Mouse (Mus musculus): ENCODE results near the gene Scd2.
"Not testable (repeated sequence)": the region's sequence is repeated elsewhere in the genome, so short reads cannot be mapped to it uniquely, and the experiment has no call there.

Gene Scd2

DNA sequence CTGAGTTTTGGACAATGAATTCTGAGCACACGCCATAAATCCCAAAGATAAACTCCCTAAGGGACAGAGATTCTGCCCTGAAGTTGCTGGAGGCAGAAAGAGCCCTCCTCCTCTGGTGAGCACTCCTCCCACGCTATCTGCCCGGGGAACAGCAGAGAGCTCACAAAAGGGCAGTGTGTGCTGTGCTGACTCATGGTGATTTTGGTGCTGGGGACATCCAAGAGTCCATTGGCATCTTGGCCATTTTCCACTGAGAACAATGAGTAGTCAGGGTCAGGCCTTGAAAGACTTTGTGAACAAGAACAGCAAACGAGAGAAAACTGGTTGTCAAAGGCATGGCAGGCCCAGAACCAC lies 18.5 kb downstream of the Scd2 start:
- peak; percentile 71 for DNase-seq (ENCODE audit: low read depth, low spot score)

DNA sequence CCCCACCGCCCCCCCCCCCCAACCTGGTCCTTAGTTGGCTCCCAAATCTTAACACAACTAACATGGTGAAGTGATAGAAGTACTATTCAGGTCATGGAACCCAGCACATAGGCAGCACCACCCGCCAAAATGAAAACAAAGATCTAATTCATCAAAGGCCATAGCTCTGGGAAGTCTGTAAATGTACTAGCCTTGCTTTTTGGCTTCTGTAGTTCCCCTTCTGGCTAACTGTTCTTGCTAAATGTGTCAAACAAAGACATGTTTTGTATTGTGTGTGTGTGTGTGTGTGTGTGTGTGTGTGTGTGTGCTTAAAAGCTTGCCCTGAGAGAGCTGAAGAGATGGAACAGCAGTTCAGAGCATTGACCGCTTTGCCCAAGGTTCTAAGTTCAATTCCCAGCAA lies 19.6 kb downstream of the Scd2 start:
- no peak for DNase-seq (ENCODE audit: low read depth, low spot score)

DNA sequence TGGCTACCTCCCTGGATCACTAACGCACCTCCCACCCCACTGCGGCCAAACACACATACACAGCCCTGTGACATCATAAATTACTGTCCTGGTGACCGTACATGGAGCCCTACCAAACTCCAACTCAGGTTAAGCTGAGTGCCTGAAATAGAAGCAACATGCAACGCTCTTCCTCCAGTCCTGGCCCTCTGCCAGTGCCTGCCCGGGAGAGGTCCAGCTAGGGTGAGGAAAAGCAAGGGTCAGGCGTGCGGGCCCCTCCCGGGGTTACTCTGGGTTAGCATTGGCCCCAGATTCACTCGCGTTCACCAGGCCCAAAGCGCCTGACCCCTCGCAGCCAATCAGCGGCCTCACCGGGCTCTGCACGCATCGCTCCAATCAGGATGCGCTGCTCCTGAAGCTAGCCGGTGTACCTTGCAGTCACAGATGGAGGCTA lies 20.9 kb downstream of the Scd2 start:
- peak; percentile 86 for DNase-seq (ENCODE audit: low read depth, low spot score)

DNA sequence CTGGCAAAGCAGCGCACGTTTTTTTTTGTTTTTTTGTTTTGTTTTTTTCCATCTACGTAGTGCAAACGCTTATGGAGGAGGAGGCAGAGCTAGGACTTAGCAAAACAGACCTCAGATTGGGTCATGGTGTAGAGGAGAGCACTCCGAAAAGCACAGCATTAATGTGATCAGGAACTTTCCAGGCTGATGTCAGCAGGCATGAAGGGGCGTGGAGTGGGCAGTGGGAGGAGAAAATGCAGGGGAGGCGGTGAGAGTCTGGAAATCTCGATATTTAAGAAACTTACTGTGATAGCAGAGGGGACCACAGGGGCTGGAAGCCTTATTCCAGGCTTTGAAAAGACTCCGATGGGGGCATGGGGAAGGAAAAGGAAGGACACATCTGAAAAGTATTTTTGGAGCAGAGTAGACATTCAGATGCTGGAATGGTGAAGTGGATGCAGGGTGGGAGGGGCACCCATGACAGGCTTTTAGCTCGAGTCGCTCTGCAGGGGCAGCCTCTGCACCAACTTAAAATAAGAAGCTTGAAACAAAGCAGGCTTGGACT lies 21.5 kb downstream of the Scd2 start:
- no peak for DNase-seq (ENCODE audit: low read depth, low spot score)

DNA sequence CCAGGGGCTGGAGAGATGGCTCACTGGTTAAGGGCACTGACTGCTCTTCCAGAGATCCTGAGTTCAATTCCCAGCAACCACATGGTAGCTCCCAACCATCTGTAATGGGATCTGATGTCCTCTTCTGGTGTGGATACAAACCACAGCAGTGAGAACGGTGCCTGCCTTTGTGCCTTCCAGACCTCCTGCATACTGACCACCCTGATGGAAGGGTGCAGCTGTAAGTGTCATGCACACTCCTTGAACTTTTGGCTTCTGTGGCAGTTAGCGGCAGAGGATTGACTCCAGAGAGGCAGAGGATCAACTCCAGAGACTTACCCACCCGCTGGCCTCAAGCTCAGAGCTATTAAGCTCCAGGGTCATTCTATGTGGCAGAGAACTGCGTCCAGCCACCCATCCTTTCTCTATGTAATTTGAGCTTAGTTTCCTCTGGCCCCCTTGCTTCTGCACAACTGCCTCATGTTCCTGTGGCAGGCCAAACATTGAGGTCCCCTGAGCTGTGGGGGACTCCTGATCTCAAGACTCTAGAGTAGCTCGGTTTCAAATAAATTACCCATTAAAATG lies 23.4 kb downstream of the Scd2 start:
- DNase-seq (ENCODE audit: low read depth, low spot score) = no peak

DNA sequence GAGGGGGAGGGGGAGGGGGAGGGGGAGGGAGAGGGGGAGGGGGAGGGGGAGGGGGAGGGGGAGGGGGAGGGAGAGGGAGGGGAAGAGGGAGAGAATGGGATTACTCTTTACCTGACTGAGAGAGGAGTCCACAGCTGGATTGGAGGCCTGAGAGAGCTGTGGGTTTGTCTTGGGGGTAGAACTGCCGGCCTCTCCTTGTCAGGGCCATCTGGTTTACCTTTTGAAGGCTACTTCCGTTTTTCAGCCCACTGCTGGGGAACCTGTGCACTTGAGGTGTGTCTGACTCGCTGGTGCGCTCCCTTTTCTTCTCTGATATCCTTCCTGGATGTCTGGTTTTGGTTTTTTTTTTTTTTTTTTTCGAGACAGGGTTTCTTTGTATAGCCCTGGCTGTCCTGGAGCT lies 23.9 kb downstream of the Scd2 start:
- no peak for DNase-seq (ENCODE audit: low read depth, low spot score)

DNA sequence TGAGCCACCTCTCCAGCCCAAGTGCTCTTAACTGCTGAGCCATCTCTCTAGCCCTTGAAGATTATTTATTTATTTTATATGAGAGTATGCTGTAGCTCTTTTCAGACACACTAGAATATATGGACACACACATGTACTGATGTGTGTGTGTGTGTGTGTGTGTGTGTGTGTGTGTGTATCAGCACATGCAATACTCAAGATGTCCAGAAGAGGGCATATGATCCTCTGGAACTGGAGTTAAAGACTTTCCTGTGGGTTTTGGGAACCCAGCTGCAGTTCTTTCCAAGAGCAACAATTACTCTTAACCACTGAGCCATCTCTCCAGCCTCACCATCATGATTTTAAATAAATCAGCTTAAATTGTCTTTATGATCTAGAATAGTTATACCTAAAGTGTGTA lies 25.1 kb downstream of the Scd2 start:
- no peak for DNase-seq (ENCODE audit: low read depth, low spot score)

DNA sequence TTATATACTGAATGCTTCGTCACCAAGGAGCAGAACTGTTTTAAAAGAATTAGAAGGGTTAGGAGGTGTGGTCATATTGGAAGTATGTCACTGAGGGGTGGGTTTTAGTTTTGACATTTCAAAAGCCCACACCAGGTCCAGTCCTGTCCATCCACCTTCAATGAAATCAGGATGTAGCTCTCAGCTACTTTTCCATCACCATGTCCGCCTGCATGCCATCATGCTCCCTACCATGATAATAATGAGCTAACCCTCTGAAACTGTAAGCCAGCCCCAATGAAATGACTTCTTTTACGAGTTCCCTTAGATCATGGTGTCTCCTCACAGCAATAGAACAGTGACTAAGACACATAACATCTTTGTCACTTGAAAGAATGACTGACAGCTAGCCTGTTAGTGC lies 26.8 kb downstream of the Scd2 start:
- no peak for DNase-seq (ENCODE audit: low read depth, low spot score)

DNA sequence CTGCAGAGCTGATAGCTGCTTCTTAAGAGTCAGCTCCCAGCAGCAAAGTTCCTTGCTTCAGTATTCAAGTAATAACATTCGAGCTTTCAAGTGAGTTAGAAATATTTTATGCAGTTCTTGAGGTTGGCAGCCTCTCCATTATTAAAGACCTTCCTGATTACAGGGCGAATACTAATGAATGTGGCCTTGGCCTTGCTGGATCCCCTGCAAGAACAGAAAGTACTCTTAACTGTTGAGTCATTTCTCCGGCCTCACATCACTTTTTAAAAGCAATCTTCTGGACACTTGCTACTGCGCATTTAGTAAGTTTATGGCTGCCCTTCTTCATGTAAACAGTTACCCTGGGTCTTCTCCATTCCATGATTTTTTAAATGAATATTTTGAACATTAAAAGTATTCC lies 27.7 kb downstream of the Scd2 start:
- DNase-seq (ENCODE audit: low read depth, low spot score) = no peak

DNA sequence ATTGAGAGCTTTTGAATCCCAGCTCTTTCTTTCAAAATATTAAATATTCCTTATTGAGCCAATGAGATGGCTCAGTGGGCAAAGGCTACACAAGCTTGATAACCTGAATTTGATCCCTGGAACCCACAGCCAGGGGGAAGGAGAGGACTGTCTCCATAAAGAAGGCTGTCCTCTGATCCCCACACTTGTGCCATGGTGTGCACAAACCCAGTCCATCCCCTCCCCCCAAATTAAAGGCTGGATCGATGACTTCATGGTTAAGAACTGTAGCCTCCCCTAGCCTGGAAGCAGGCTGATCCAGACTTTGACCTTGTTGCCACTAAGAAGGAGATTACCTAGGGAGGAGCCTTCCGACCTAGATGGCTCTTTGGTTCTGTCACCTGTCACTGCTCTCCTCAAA lies 28.2 kb downstream of the Scd2 start:
- DNase-seq (ENCODE audit: low read depth, low spot score) = no peak

DNA sequence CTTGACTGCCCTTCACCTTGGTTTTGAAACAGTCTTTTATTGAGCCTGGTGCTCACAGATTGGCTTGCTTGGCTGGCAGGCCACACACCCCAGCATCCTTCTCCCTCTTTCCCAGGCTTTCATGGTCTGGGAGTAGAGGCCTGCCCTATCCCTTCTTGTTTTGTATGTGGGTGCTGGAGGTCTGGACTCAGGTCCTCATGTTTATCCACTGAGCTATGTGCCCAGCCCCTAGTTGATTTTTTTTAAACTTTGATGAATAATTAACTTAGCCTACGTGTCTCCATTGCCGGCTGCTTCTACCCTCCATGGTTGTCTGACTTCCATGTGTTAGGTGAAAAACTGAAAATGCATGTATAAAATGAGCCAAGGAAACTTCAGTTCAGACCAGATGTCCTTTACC lies 36.1 kb downstream of the Scd2 start:
- DNase-seq (ENCODE audit: low read depth, low spot score) = no peak

DNA sequence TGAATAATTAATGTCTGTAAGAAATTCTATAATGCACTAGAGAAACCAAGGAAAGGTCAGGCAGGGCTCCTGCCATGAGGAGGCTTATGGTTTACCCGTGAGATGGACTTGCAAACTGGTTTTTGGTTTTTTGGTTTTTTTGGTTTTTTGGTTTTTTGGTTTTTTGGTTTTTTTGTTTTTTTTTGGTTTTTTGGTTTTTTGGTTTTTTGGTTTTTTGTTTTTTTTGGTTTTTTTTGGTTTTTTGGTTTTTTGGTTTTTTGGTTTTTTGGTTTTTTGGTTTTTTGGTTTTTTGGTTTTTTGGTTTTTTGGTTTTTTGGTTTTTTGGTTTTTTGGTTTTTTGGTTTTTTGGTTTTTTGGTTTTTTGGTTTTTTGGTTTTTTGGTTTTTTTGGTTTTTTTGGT lies 37.7 kb downstream of the Scd2 start:
- DNase-seq (ENCODE audit: low read depth, low spot score) = not testable (repeated sequence)

DNA sequence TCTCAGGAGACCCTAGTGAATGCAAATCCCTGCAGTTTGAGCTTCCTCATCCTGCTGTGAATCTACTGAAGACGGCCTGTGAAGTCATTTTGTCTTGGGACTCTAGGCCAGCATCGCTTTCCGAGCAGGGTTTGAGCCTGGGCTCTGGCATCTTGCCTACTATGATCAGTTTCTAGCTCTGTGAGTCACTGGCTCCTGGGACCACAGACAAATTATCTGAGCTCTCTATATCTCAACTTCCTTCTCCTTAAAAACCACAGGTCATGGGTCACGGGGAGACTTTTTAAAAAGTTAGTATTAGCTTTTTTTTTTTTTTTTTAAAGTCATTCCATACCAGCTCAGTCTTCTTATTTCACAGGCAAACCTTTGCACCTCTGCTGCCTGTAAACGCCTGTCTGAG lies 38.4 kb downstream of the Scd2 start:
- no peak for DNase-seq (ENCODE audit: low read depth, low spot score)

DNA sequence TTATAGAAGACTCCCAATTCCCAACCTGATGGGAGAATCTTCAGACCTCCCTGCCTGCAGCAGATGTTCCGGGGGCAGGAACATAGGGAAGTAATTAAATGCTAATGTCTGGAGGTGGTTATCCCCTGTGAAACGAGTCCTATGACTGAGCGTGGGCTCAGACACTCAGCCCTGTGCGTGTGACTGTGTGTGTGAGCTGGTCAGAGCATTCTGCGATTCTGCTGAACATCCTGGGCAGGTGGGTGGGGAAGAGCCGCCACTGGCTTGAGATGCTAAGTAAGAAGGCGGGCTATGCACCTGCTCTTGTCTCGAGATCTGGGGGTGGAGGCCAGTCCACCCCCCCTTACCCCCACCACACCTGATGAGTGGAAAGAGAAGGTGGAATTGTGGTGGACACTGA lies 38.9 kb downstream of the Scd2 start:
- no peak for DNase-seq (ENCODE audit: low read depth, low spot score)

DNA sequence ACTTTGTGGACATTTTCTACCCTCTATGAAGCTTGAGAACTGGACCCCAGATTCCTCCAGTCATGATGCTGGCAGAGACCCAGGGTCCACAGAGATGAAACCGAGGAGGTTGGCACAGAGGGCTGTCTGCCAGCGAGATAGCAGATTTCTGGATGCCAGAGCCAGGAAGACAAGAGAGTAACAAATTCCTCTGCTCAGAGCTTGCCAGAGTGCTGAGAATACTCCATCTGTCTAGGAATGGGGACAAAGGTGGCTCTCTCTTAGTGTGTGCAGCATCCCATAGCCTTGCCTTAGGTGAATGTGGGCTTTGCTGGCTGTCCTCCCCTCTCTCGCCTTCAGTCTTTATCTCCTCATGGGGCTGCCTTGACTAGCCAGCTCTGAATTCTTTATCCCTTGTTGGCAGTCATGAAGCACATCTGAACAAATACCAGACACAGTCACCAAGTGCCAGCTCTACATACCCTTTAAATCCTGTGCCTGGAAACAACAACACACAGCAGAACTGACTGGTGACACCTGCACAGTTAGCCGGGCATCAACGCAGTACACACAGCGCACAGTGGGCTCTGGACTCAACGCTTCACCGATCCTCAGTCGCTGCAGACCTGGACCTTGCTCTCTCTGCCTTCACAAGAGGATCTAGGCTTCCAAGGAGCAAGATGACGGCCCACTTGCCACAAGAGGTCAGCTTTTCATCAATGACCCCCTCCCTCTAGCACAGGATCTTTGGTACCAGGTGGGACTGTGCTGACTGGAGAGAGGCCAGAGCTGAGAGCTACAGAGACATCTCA lies 39.6 kb downstream of the Scd2 start, which contains the start of gene Scd4:
Gene Scd4, plus strand, starts transcription at position 260 of the 791 bp plus-strand sequence.
- no peak for DNase-seq (ENCODE audit: low read depth, low spot score)

DNA sequence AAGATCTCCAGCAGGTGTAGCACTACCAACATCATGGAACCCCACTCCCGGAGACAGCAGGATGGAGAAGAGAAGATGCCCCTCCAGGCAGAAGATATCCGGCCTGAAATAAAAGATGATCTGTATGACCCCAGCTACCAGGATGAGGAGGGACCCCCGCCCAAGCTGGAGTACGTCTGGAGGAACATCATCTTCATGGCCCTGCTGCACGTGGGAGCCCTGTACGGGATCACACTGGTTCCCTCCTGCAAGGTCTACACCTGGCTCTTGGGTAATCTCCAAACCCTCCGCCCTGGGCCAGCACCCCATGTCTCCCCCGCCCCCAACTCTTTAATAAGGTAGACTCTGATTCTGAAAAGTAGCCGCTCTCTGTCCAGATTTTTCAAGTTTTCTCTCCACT lies 40.5 kb downstream of the Scd2 start:
- DNase-seq (ENCODE audit: low read depth, low spot score) = no peak

DNA sequence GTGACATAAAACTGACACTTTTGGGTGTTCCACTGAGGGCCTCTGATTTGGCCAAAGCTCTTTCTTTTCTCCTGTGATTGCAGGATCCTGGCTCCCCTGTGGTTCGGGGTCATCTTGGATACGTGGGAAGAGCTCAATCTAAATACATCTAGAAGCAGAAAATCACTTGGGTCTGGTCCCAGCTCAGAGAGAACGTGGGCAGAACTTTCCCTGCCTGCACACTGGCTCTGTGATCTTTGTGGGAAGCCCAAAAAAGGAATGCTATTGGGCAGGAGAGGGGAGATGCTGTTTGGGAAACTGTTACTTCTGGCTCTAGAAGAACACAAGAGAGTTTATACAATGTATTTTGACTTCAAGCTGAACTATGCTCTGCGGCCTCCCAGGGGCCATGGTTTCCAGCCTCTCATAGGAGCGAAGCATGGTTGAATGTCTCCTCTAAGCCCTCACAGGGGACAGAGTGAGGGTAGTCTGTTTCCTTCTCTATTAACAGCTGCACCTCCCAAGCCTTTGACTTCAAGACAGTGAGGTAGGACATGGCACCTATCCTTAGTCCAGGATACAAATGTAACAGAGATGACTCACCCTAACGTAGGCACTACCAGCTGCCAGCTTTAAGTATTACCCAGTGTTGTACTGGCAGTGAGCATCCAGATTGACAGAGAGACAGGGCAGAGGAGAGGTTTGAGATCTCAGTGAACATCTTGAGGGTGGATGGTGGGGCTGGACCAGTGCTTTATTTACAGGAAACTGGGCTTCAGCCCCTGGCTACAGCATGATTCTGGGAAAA lies 42.6 kb downstream of the Scd2 start:
- DNase-seq (ENCODE audit: low read depth, low spot score) = no peak

DNA sequence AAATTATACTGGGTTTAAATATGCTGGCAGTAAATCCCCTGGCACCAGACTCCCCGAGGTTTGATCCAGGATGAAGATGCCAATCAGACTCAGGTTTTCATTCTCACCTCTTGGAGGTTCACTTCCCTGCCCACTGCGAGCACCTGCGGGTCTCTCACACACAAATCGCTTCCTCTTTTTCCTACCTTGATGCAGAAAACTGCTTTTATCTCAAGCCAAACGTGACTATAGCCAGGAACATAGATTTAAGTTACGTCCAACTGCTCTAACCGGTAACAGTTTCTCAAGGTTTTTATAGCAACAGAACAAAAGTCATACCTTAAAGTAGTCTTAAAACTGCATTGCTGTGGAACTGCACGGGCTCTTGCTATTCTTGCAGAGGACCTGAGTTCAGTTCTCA lies 56.2 kb downstream of the Scd2 start:
- no peak for DNase-seq (ENCODE audit: low read depth, low spot score)

DNA sequence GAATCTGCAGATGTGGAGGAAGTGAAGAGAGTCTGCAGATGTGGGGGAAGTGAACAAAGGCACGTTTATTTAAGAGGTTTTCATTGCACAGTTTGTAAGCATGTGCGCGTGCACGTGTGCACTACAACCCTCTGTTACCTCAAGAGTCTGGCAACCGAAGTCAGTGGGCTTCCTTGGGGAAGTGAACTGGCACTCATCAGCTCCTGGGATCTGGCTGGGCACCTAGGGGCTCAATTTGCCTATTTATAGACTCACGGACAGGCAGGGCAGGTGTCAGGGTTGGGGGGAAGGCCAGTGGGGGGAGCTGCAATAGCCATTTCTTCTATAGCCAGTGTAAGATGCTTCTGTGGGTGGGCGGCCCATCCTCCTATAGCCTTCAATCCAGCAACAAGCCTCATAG lies 58.3 kb downstream of the Scd2 start:
- DNase-seq (ENCODE audit: low read depth, low spot score) = no peak
